Mouse (Mus musculus) embryonic facial prominence, embryonic 11.5 days (tissue): ENCODE measurements around the gene F5. TPM values are rescaled to one million over a fixed set of nuclear protein-coding genes. Genes with fewer than 3 reads are reported as not detected.

Experiments used
- ATAC-seq: fragments of 200-750 bp; cut with Nextera tagmentation; replicated peaks from 2 replicates; pipeline ENCODE4 v1.8.0; 2017; ENCODE audit warnings: low read depth; ENCODE audit not compliant: insufficient number of reproducible peaks, low FRiP score, low TSS enrichment
- DNase-seq: peaks from one replicate; pipeline ENCODE4 v3.0.0-alpha.2; 2015; ENCODE audit warnings: low spot score
- H3K27ac ChIP-seq: fragments of 300-500 bp; sonication (generic); replicated peaks from 2 replicates; pipeline ENCODE4 v1.5.1; 2014; ENCODE audit warnings: mild to moderate bottlenecking, low read depth, low read length, control low read depth
- H3K27me3 ChIP-seq: fragments of 300-500 bp; sonication (generic); 2 replicates; pipeline ENCODE4 v1.6.1; 2014; ENCODE audit warnings: mild to moderate bottlenecking, low read length, moderate library complexity, mixed read lengths; ENCODE audit not compliant: control insufficient read depth, insufficient read depth
- H3K36me3 ChIP-seq: fragments of 300-500 bp; sonication (generic); replicated peaks from 2 replicates; pipeline ENCODE4 v1.6.1; 2014; ENCODE audit warnings: low read depth, mild to moderate bottlenecking, low read length, moderate library complexity, mixed read lengths; ENCODE audit not compliant: control insufficient read depth, insufficient read depth
- H3K4me1 ChIP-seq: fragments of 300-500 bp; sonication (generic); 2 replicates; pipeline ENCODE4 v1.6.1; 2014; ENCODE audit warnings: low read length, mixed read lengths; ENCODE audit not compliant: control insufficient read depth, insufficient read depth
- H3K4me2 ChIP-seq: fragments of 300-500 bp; sonication (generic); 2 replicates; pipeline ENCODE4 v1.6.1; 2014; ENCODE audit warnings: low read depth, mild to moderate bottlenecking, control low read depth, low read length, moderate library complexity
- H3K4me3 ChIP-seq: fragments of 300-500 bp; sonication (generic); 2 replicates; pipeline ENCODE4 v1.5.1; 2014; ENCODE audit warnings: low read depth, low read length, control low read depth
- H3K9ac ChIP-seq: fragments of 300-500 bp; sonication (generic); replicated peaks from 2 replicates; pipeline ENCODE4 v1.6.1; 2014; ENCODE audit warnings: mild to moderate bottlenecking, control low read depth, low read length
- H3K9me3 ChIP-seq: fragments of 300-500 bp; sonication (generic); replicated peaks from 2 replicates; pipeline ENCODE4 v1.6.1; 2016; ENCODE audit warnings: mild to moderate bottlenecking, low read length, inconsistent platforms, mixed read lengths; ENCODE audit not compliant: control insufficient read depth
- WGBS: fragments of 180-500 bp; shearing (Covaris S2); extraction: QIAGEN DNeasy Blood & Tissue Kit; methylation state at CpG from one replicate; pipeline ENCODE4 v1.1.7; 2014; 5-methylcytosine and 5-hydroxymethylcytosine counted together
- polyA plus RNA-seq: library from polyadenylated mRNA; unstranded; fragments of >200 nt; fragmentation: Nextera tagmentation; extraction: Ambion mirVana; gene quantifications from 2 replicates; pipeline ENCODE4 v1.2.1, GENCODE M21; 2014

Gene F5
- polyA plus RNA-seq, 1 experiment from 2014 or later: 0.67 TPM

GRCm38 (mm10) chr1:164185316-164185715 is 33.7 kb downstream of the F5 start:
- no peaks in the 10 kb centered on the region for H3K27me3 ChIP-seq
- H3K9me3 ChIP-seq: no peaks in the 10 kb centered on the region
- H3K9ac ChIP-seq: no peak overlapping the region
- ATAC-seq: no peak
- DNase-seq: no peak
- H3K4me1 ChIP-seq: no peaks in the 10 kb centered on the region
- H3K27ac ChIP-seq: no peak overlapping the region
- 66% methylated on average over 4 of the region's 4 CpGs for WGBS
- H3K4me2 ChIP-seq: no peak overlapping the region
- H3K4me3 ChIP-seq: no peak overlapping the region
- H3K36me3 ChIP-seq: no peaks in the 10 kb centered on the region

DNA sequence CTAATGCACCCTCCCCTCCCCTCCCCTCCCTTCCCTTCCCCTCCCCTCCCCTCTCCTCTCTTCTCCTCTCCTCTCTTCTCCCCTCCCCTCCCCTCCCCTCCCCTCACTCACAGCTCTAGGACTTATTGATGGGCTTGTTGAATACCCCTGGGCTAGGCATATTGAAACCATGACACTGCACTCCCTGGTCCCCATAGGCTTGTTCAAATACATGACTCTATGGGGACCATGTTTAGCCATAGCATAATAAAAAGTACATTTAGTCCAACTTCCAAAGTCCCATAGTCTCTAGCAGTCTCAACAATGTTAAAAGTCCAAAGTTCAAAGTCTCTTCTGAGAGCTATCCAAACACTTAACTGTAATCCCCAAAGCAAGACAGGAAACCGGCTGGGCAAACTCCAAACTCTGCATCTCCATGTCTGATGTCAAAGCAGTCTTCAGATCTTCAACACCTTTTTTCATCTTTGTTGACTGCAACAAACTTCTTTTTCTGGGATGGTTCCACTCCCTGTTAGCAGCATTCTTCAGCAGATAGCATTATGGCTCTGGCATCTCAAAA is 35.4 kb downstream of the F5 start:
- DNase-seq (no peak), ATAC-seq (no peak)
- Histone ChIP-seq H3K27me3 (no peaks in the 10 kb centered on the region), H3K9ac (no peak overlapping the region), H3K27ac (no peak overlapping the region), H3K4me1 (no peaks in the 10 kb centered on the region), H3K4me2 (no peak overlapping the region), H3K4me3 (no peak overlapping the region), H3K9me3 (no peaks in the 10 kb centered on the region), H3K36me3 (no peaks in the 10 kb centered on the region)
- WGBS: 88% methylated on average over 1 of the region's 1 CpGs

DNA sequence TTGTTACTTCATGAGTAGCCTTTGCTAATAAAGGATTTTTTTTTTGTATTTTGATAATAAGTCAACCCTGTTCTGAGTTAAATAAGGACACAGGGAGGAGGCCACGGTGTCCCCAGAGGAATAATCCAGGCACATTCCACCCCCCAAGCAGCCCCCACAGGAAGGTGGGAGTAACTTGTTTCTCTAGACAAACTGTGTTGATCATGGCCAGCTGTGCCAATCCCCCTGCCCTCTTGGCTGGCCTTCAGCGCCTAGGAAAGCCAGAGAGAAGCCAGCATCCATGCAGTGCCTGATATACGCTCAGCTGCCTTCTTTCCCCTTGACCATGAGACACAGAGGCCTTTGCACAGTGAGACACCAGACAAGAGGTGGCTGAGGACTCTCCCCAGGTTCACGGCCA is 47.9 kb downstream of the F5 start:
- Histone ChIP-seq H3K27ac (no peak overlapping the region), H3K4me1 (no peaks in the 10 kb centered on the region), H3K36me3 (no peaks in the 10 kb centered on the region), H3K27me3 (no peaks in the 10 kb centered on the region), H3K4me3 (no peak overlapping the region), H3K4me2 (no peak overlapping the region), H3K9ac (no peak overlapping the region), H3K9me3 (no peaks in the 10 kb centered on the region)
- 85% methylated on average over 4 of the region's 4 CpGs for WGBS
- DNase-seq (no peak), ATAC-seq (no peak)

DNA sequence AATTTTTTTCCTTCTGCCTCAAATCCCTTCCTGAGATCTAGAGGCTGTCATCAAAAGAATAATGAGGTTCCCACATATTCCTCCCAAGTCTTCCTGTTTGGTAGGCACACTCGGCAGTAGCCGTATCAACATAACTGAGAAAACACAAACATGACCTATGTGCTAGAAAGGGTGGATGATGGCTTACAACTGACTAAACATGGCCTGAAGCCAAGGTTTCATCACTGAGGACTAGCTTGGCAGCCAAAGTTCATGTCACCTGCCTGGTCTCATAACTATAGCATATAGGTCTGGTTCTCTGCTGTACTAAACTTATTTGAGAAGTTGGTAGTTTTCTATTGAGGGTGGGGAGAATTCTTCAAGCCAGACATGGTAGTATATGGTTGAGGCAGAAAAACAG is 56.8 kb downstream of the F5 start:
- H3K36me3 ChIP-seq: no peaks in the 10 kb centered on the region
- H3K9me3 ChIP-seq: no peaks in the 10 kb centered on the region
- DNase-seq: no peak
- H3K27ac ChIP-seq: no peak overlapping the region
- no peak overlapping the region for H3K4me3 ChIP-seq
- no peaks in the 10 kb centered on the region for H3K27me3 ChIP-seq
- H3K4me1 ChIP-seq: no peaks in the 10 kb centered on the region
- H3K4me2 ChIP-seq: no peak overlapping the region
- no peak for ATAC-seq
- WGBS: 72% methylated on average over 2 of the region's 2 CpGs
- H3K9ac ChIP-seq: no peak overlapping the region

- H3K4me1 ChIP-seq: no peaks in the 10 kb centered on the region
- no peak overlapping the region for H3K4me3 ChIP-seq
- H3K9me3 ChIP-seq: no peaks in the 10 kb centered on the region
- ATAC-seq (no peak), DNase-seq (no peak)
- H3K36me3 ChIP-seq: no peaks in the 10 kb centered on the region
- no peak overlapping the region for H3K27ac ChIP-seq
- no peaks in the 10 kb centered on the region for H3K27me3 ChIP-seq
- 82% methylated on average over 4 of the region's 4 CpGs for WGBS
- H3K4me2 ChIP-seq: no peak overlapping the region
- no peak overlapping the region for H3K9ac ChIP-seq
These were observed 59.3 kb downstream of the F5 start for GRCm38 (mm10) chr1:164210899-164211298.

DNA sequence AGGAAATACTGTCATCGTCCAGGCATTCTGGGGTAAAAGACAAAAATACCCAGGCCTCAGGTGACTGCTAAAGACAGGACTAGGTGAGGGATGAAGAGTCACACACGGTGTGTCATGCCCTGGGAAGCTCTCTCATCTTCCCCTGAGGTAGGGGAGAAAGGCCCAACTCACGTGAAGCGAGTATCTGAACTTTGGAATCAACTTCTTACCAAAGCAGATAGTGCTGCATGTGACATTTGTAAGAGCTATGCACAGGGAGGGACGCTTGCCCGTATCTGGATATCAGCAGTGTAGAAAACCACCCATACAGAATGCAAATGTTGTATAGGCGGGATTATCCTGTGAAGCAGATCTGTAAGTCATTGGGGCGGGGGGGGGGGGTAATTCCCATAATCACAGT is 61.0 kb downstream of the F5 start:
- WGBS: 75% methylated on average over 8 of the region's 8 CpGs
- Histone ChIP-seq H3K27me3 (no peaks in the 10 kb centered on the region), H3K4me2 (no peak overlapping the region), H3K4me3 (no peak overlapping the region), H3K9ac (no peak overlapping the region), H3K9me3 (no peaks in the 10 kb centered on the region), H3K36me3 (no peaks in the 10 kb centered on the region), H3K4me1 (no peaks in the 10 kb centered on the region), H3K27ac (no peak overlapping the region)
- ATAC-seq (no peak), DNase-seq (no peak)

DNA sequence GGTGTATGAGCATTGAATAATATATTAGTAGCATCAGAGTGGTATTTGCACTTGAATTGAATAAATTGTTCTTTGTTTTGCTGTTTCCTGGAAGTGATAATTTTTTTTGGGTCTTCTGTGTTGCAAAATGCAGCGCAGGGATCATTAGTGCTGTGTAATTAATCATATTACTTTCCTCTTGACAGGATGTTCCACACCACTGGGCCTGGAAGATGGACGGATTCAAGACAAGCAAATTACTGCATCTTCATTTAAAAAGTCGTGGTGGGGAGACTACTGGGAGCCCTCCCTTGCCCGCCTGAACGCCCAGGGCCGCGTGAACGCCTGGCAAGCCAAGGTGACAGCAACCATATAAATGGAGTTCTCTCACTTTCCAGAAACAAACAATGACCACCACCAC is 62.6 kb downstream of the F5 start:
- ATAC-seq (no peak), DNase-seq (no peak)
- Histone ChIP-seq H3K27me3 (no peaks in the 10 kb centered on the region), H3K4me1 (no peaks in the 10 kb centered on the region), H3K9me3 (no peaks in the 10 kb centered on the region), H3K4me2 (no peak overlapping the region), H3K36me3 (no peaks in the 10 kb centered on the region), H3K27ac (no peak overlapping the region), H3K4me3 (no peak overlapping the region), H3K9ac (no peak overlapping the region)
- WGBS: 62% methylated on average over 8 of the region's 8 CpGs

GRCm38 (mm10) chr1:164215097-164215496 is 63.5 kb downstream of the F5 start:
- no peak overlapping the region for H3K27ac ChIP-seq
- ATAC-seq: no peak
- H3K36me3 ChIP-seq: no peaks in the 10 kb centered on the region
- no peak overlapping the region for H3K4me3 ChIP-seq
- no peak for DNase-seq
- H3K4me2 ChIP-seq: no peak overlapping the region
- 85% methylated on average over 3 of the region's 3 CpGs for WGBS
- H3K9me3 ChIP-seq: no peaks in the 10 kb centered on the region
- no peak overlapping the region for H3K9ac ChIP-seq
- H3K4me1 ChIP-seq: no peaks in the 10 kb centered on the region
- H3K27me3 ChIP-seq: no peaks in the 10 kb centered on the region
